Mouse (Mus musculus) C2C12 (cell line): Measurements from ENCODE around the gene Psmb3.

Experiments used
- CEBPB ChIP-seq: IDR thresholded peaks from one replicate; pipeline ENCODE4 v1.6.1; 2011; ENCODE audit warnings: low read depth, mild to moderate bottlenecking, control low read depth, moderate library complexity
- CTCF ChIP-seq: IDR thresholded peaks from one replicate; pipeline ENCODE4 v1.5.1; 2011; ENCODE audit not compliant: control insufficient read depth, insufficient read depth, insufficient read length
- MYOD1 ChIP-seq: IDR thresholded peaks from one replicate; pipeline ENCODE4 v1.6.1; 2011; ENCODE audit warnings: low read depth; ENCODE audit not compliant: control insufficient read depth, insufficient read length

- TF ChIP-seq CEBPB (no peak), CTCF (no peak), MYOD1 (no peak)
These were observed 49.0 kb upstream of the Psmb3 start for GRCm38 (mm10) chr11:97654210-97654609.
